Mouse (Mus musculus): ENCODE data around the gene Bach2. TPM values are rescaled to one million over a fixed set of nuclear protein-coding genes. Genes with fewer than 3 reads are reported as not detected.

Bach2 gene
- total RNA-seq, 1 experiment from 2014 or later = 7.1 TPM

- peak; percentile 47 for ATAC-seq (replicated peaks; ENCODE audit: insufficient number of reproducible peaks, low FRiP score, low TSS enrichment, poor library complexity, severe bottlenecking)
Measured at GRCm38 (mm10) chr4:32575165-32575564, 336.6 kb downstream of the Bach2 start.

GRCm38 (mm10) chr4:32579850-32580249, 341.2 kb downstream of the Bach2 start:
- ATAC-seq (replicated peaks; ENCODE audit: insufficient number of reproducible peaks, low FRiP score, low TSS enrichment, poor library complexity, severe bottlenecking) = no peak

GRCm38 (mm10) chr4:32584181-32584580, 345.6 kb downstream of the Bach2 start:
- no peak for ATAC-seq (replicated peaks; ENCODE audit: insufficient number of reproducible peaks, low FRiP score, low TSS enrichment, poor library complexity, severe bottlenecking)

GRCm38 (mm10) chr4:32586596-32586995, 348.0 kb downstream of the Bach2 start:
- peak; percentile 63; the same call in 1 of the 2 replicates for ATAC-seq (replicated peaks; ENCODE audit: insufficient number of reproducible peaks, low FRiP score, low TSS enrichment, poor library complexity, severe bottlenecking)

GRCm38 (mm10) chr4:32587543-32587942, 348.9 kb downstream of the Bach2 start:
- peak; percentile 41; the same call in 1 of the 2 replicates for ATAC-seq (replicated peaks; ENCODE audit: insufficient number of reproducible peaks, low FRiP score, low TSS enrichment, poor library complexity, severe bottlenecking)

GRCm38 (mm10) chr4:32588237-32588636, 349.6 kb downstream of the Bach2 start:
- peak; percentile 59; the same call in 1 of the 2 replicates for ATAC-seq (replicated peaks; ENCODE audit: insufficient number of reproducible peaks, low FRiP score, low TSS enrichment, poor library complexity, severe bottlenecking)

GRCm38 (mm10) chr4:32601135-32601534, 362.5 kb downstream of the Bach2 start:
- ATAC-seq (replicated peaks; ENCODE audit: insufficient number of reproducible peaks, low FRiP score, low TSS enrichment, poor library complexity, severe bottlenecking) = no peak

GRCm38 (mm10) chr4:32602660-32603059, 364.1 kb downstream of the Bach2 start, which contains the start of gene Gja10:
Gene Gja10 (minus strand): TSS chr4:32602760.
- ATAC-seq (replicated peaks; ENCODE audit: insufficient number of reproducible peaks, low FRiP score, low TSS enrichment, poor library complexity, severe bottlenecking) = no peak

- ATAC-seq (replicated peaks; ENCODE audit: insufficient number of reproducible peaks, low FRiP score, low TSS enrichment, poor library complexity, severe bottlenecking) = peak; percentile 99
Measured at GRCm38 (mm10) chr4:32615034-32615881, 376.7 kb downstream of the Bach2 start, which contains the start of gene Casp8ap2. Gene Casp8ap2 (plus strand): TSS chr4:32615451.

- no peak for ATAC-seq (replicated peaks; ENCODE audit: insufficient number of reproducible peaks, low FRiP score, low TSS enrichment, poor library complexity, severe bottlenecking)
Measured at GRCm38 (mm10) chr4:32621637-32622036, 383.0 kb downstream of the Bach2 start.

All from monocyte, adult 5-6 weeks (primary cell).